Mouse (Mus musculus): ENCODE data around the gene Pik3ca. TPM values are rescaled to one million over a fixed set of nuclear protein-coding genes. Genes with fewer than 3 reads are reported as not detected.

Gene Pik3ca
- polyA plus RNA-seq, 1 experiment: 8.7 TPM

DNA sequence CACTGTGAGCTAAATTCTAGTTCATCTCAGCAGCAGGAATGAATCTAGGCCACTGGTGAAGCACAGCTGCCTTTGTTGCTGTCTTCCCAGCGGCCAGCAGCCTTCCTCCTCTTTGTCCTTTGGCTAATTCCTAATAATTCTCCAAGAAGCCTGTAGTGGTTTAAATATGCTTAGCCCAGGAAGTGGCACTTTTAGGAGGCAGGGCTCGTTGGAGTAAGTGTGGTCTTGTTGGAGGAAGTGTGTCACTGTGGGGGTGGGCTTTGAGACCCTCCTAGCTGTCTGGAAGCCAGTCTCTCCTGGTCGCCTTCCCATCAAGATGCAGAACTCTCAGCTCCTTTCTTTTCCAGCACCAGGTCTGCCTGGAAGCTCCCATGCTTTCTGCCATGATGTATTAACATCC is 108.4 kb downstream of the Pik3ca start:
- Histone ChIP-seq H3K4me1 (ENCODE audit: control insufficient read depth, insufficient read depth, low read length) (no peaks in the 10 kb centered on the region; the same call in 1 of the 2 replicates), H3K4me3 (replicated peaks; ENCODE audit: control insufficient read depth, low read depth, low read length) (no peak overlapping the region), H3K27ac (ENCODE audit: control insufficient read depth, insufficient read depth, low read depth, low read length, poor library complexity) (no peak overlapping the region)
- 55% methylated on average over 3 of the region's 3 CpGs for WGBS
- TF ChIP-seq POLR2A (IDR thresholded peaks at IDR 0.05; ENCODE audit: borderline replicate concordance, control insufficient read depth, low read depth, low read length): no peak
- TF ChIP-seq CTCF (IDR thresholded peaks at IDR 0.05; ENCODE audit: control insufficient read depth, insufficient read depth, low read length): no peak

GRCm38 (mm10) chr3:32506366-32507225 is 109.1 kb downstream of the Pik3ca start:
- 79% methylated on average over 11 of the region's 11 CpGs for WGBS

DNA sequence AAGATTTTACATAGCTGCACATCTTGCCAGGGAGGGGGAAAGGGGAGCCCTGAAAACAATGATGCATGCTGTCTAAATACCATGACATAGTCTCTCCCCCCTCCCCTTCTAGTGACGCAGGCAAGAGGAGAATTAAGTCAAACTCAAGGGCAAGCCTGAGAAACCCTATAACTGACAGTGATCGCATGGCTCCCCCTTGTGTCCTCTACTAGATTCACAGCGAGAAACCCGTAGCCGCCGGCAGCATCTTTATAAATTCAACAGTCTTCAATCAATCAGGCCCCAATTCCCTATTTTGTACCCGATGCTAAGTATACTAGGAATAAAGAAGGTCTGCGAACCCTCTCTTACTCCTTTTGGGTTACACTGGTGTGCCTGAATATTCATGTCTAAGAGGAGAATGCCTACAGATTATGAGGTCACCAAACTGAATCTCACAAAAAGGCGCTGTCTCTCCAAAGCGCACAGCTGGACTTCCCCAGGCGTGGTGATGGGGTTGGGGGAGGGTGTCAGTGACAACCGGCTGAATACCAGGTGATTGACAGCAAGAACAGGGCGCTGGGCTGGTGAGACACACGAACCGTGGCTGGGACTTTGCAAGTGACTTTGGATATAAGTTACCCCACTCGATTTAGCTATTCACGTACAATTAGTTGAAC is 111.3 kb downstream of the Pik3ca start:
- no peak overlapping the region for H3K4me3 ChIP-seq (replicated peaks; ENCODE audit: control insufficient read depth, low read depth, low read length)
- 2% methylated on average over 17 of the region's 17 CpGs for WGBS
- TF ChIP-seq CTCF (IDR thresholded peaks at IDR 0.05; ENCODE audit: control insufficient read depth, insufficient read depth, low read length): peak; percentile 63
- TF ChIP-seq POLR2A (IDR thresholded peaks at IDR 0.05; ENCODE audit: borderline replicate concordance, control insufficient read depth, low read depth, low read length): no peak
- peaks cover 2% of the 10 kb centered on the region; the same call in 1 of the 2 replicates for H3K4me1 ChIP-seq (ENCODE audit: control insufficient read depth, insufficient read depth, low read length)
- no peak overlapping the region for H3K27ac ChIP-seq (ENCODE audit: control insufficient read depth, insufficient read depth, low read depth, low read length, poor library complexity)

More at GRCm38 (mm10) chr3:32506366-32507225, 109.1 kb downstream of the Pik3ca start:
- H3K4me3 ChIP-seq (replicated peaks; ENCODE audit: control insufficient read depth, low read depth, low read length): no peak overlapping the region
- no peak overlapping the region for H3K27ac ChIP-seq (ENCODE audit: control insufficient read depth, insufficient read depth, low read depth, low read length, poor library complexity)
- TF ChIP-seq CTCF (IDR thresholded peaks at IDR 0.05; ENCODE audit: control insufficient read depth, insufficient read depth, low read length) (no peak), POLR2A (IDR thresholded peaks at IDR 0.05; ENCODE audit: borderline replicate concordance, control insufficient read depth, low read depth, low read length) (no peak)
- no peaks in the 10 kb centered on the region; the same call in 1 of the 2 replicates for H3K4me1 ChIP-seq (ENCODE audit: control insufficient read depth, insufficient read depth, low read length)

GRCm38 (mm10) chr3:32509496-32510374 is 112.3 kb downstream of the Pik3ca start, which contains the start of gene Zfp639:
TSS of gene Zfp639 (plus strand) at chr3:32510259.
- peaks cover 2% of the 10 kb centered on the region; the same call in 1 of the 2 replicates for H3K4me1 ChIP-seq (ENCODE audit: control insufficient read depth, insufficient read depth, low read length)
- TF ChIP-seq POLR2A (IDR thresholded peaks at IDR 0.05; ENCODE audit: borderline replicate concordance, control insufficient read depth, low read depth, low read length) (no peak), CTCF (IDR thresholded peaks at IDR 0.05; ENCODE audit: control insufficient read depth, insufficient read depth, low read length) (no peak)
- peak within 1 kb of the TSS; percentile 79 for H3K27ac ChIP-seq (ENCODE audit: control insufficient read depth, insufficient read depth, low read depth, low read length, poor library complexity)
- H3K4me3 ChIP-seq (replicated peaks; ENCODE audit: control insufficient read depth, low read depth, low read length): peak within 1 kb of the TSS; percentile 67
- WGBS: 13% methylated on average over 24 of the region's 24 CpGs

DNA sequence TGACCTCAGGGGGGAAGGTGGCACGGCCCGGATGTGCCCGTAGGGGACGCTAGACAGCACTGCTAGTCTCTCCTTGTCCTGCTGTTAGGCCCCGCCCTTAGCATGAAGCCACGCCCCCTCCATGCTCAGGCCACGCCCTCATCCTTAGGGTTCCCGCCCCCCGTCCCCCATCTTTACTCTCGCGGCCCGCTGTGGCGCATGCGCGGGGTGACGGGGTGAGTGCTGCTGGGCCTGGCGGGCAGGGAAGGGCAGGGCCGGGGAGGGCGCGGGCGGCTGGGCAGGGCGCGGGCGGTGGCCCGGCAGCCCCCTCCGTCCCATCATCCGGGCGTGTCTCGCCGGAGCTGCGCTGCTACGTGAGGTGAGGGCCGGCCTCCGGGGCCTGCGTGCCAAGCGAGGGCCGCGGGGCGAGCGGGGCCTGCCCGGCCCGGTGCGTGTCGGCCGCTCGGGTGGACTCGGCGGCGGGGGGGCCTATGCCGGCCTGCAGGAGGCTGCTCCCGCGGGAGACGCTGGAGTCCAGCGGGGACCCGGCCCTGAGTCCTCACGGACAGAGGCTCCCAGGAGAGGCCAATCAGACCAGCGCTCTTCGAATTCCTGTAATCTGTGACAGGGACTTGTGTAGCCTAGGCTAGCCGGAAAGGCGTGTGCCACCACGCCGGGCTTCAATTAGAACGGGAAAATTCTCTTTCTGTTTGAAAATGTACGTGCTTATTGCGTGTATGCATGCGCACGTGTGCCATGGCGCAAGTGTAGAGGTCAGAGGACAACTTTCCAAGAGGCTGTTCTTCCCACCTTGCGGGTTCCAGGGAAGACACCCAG is 113.1 kb downstream of the Pik3ca start:
- 1% methylated on average over 65 of the region's 69 CpGs for WGBS
- peak; percentile 85 for TF ChIP-seq CTCF (IDR thresholded peaks at IDR 0.05; ENCODE audit: control insufficient read depth, insufficient read depth, low read length)
- peak; percentile 21; the same call in 1 of the 2 replicates for TF ChIP-seq POLR2A (IDR thresholded peaks at IDR 0.05; ENCODE audit: borderline replicate concordance, control insufficient read depth, low read depth, low read length)
- peaks cover 2% of the 10 kb centered on the region; the same call in 1 of the 2 replicates for H3K4me1 ChIP-seq (ENCODE audit: control insufficient read depth, insufficient read depth, low read length)

GRCm38 (mm10) chr3:32511191-32511550 is 113.7 kb downstream of the Pik3ca start:
- Histone ChIP-seq H3K4me3 (replicated peaks; ENCODE audit: control insufficient read depth, low read depth, low read length) (peak overlapping the region; percentile 67), H3K4me1 (ENCODE audit: control insufficient read depth, insufficient read depth, low read length) (peaks cover 2% of the 10 kb centered on the region; the same call in 1 of the 2 replicates), H3K27ac (ENCODE audit: control insufficient read depth, insufficient read depth, low read depth, low read length, poor library complexity) (peak overlapping the region; percentile 79)
- TF ChIP-seq CTCF (IDR thresholded peaks at IDR 0.05; ENCODE audit: control insufficient read depth, insufficient read depth, low read length) (no peak), POLR2A (IDR thresholded peaks at IDR 0.05; ENCODE audit: borderline replicate concordance, control insufficient read depth, low read depth, low read length) (no peak)
- WGBS: 3% methylated on average over 13 of the region's 13 CpGs

More for the DNA sequence above, 113.1 kb downstream of the Pik3ca start:
- Histone ChIP-seq H3K27ac (ENCODE audit: control insufficient read depth, insufficient read depth, low read depth, low read length, poor library complexity) (peak overlapping the region; percentile 79), H3K4me3 (replicated peaks; ENCODE audit: control insufficient read depth, low read depth, low read length) (peak overlapping the region; percentile 67)
